Mouse (Mus musculus): ENCODE data around the gene Abcb10.

- no peak for TF ChIP-seq POLR2A (IDR thresholded peaks at IDR 0.05; ENCODE audit: borderline replicate concordance, control insufficient read depth, low read depth, low read length)
- no peak for TF ChIP-seq CTCF (IDR thresholded peaks at IDR 0.05; ENCODE audit: control insufficient read depth, insufficient read depth, low read length)
Observed at GRCm38 (mm10) chr8:123980239-123980638, 2.7 kb downstream of the Abcb10 start.

Data from bone marrow, adult 2 months (tissue).